Mouse (Mus musculus) ZHBTc4 (cell line): ENCODE measurements at regions not wholly inside any gene's neighbourhood (a gene's known extent, or its start where the extent isn't known, plus 50 kb on each side); places are given as distances from the start of the nearest gene placed in this dataset.
A peak's percentile ranks its signal among the peaks of the same experiment; 100 is the strongest.

ENCODE experiments used
- DNase-seq: peaks from one replicate; pipeline ENCODE4 v3.0.0-alpha.2; 2011; ENCODE audit warnings: low read depth, low spot score

DNA sequence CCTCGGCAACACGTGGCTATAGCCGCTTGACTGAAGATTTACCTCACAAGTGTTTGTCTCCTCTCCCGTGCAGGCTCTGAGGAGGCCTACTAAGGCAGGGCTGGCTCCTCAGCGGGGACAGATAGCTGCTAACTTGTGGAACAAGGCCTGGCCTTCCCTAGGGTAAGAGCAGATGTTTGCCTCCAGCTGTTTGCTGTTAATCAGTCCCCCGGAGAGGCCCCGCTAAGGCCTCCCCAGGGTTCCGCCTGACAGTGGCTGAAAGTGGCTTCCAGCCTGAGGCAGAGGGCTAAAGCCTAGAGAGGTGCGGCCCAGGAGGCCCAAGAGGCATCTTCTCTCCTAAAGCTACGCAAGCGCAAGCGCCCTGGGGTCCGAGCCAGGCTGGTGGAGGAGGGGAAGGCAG lies 52.1 kb upstream of the Dlx4 start:
- peak; percentile 57 for DNase-seq

DNA sequence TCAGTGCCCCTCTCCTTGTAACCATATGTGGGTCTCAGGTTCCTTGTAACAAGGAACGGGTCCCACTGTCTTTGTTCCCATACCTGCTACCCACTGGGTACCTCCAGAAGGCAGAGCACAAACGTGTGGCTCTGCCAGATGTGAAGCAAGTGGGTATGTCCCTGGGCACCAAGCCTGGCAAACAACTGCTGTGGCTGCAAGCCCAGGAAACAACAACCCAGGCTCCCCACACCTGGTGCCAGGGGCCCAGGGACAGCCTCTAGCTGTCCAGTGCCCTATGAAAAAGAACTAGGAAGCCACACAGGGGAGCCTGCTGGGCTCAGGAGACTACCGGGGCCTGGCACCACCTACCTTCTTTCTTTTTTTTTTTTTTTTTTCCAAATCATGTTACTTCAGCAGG lies 54.9 kb upstream of the Dlx4 start:
- DNase-seq, result no peak

GRCm38 (mm10) chr11:95210185-95211030 lies 50.9 kb upstream of the Tac4 start:
- peak; percentile 80 for DNase-seq

GRCm38 (mm10) chr11:95211031-95211425 lies 50.3 kb upstream of the Tac4 start:
- DNase-seq, result no peak
